Comparison of ENCODE assay signal across 11 mouse cellular contexts in the genomic region with DNA sequence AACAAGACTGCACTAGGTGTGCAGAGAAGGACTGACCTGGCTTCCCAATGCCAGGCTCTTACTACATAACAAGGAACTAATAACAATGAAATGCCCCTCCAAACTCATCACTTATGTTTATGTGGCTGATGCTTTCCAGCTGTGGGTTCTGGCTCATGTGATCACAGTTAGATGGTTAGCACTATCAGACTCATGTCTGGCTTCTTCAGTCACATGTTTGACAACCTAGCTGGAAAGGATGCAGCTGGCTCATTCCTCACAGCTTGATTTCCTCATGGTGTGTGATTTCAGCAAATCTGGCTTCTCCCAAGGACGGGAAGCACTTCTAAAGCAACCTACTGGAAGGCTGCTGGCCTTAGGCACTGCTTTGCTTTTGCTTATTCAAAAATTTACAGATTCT. TPM values are rescaled to one million over a fixed set of nuclear protein-coding genes. Genes with fewer than 3 reads are reported as not detected.
DNase-seq lines count a peak whose midpoint lies in the region; ATAC-seq lines count a peak whose summit lies in the region.
"Had no signal": no experiment of that assay in that cellular context is flagged by ENCODE, and none has a peak within 500 bp of the region (broad histone marks: within the 10 kb centered on the region; RNA-seq: fewer than 3 reads in every experiment).

No protein-coding gene starts in this region.

- no peak overlapping the region for H3K4me2 ChIP-seq in intestine, embryonic 16.5 days (ENCODE audit: low read depth, low read length)

- H3K9me3 ChIP-seq in heart, embryonic 10.5 days, result no peaks in the 10 kb centered on the region
- H3K9me3 ChIP-seq in embryonic facial prominence, embryonic 10.5 days, result no peaks in the 10 kb centered on the region
- H3K9me3 ChIP-seq in intestine, embryonic 16.5 days (ENCODE audit: control insufficient read depth, low read length), result no peaks in the 10 kb centered on the region

- no peaks in the 10 kb centered on the region for H3K4me1 ChIP-seq in heart, embryonic 10.5 days
- H3K4me1 ChIP-seq in embryonic facial prominence, embryonic 10.5 days, result no peaks in the 10 kb centered on the region
- H3K4me1 ChIP-seq in intestine, embryonic 16.5 days (ENCODE audit: control insufficient read depth, insufficient read depth, low read length), result peaks cover 2% of the 10 kb centered on the region; the same call in 1 of the 2 replicates

- no peaks in the 10 kb centered on the region for H3K36me3 ChIP-seq in heart, embryonic 10.5 days
- no peaks in the 10 kb centered on the region for H3K36me3 ChIP-seq in embryonic facial prominence, embryonic 10.5 days (replicated peaks)
- no peaks in the 10 kb centered on the region for H3K36me3 ChIP-seq in intestine, embryonic 16.5 days (ENCODE audit: control insufficient read depth, insufficient read depth, low read length)

- DNase-seq in heart, adult 11 months, result peak; percentile 97
- no peak for DNase-seq in heart, embryonic 10.5 days (ENCODE audit: low spot score)
- DNase-seq in embryonic facial prominence, embryonic 10.5 days (ENCODE audit: low spot score), result peak; percentile 12
- peak; percentile 82 for DNase-seq in lung, postnatal 10 days
- no peak for DNase-seq in cerebellum, postnatal 4 days (ENCODE audit: low spot score in 2 of 2)

- H3K9ac ChIP-seq in intestine, embryonic 16.5 days (ENCODE audit: low read depth, low read length), result no peak overlapping the region

- H3K4me3 ChIP-seq in heart, embryonic 10.5 days, result no peak overlapping the region
- H3K4me3 ChIP-seq in embryonic facial prominence, embryonic 10.5 days, result no peak overlapping the region
- H3K4me3 ChIP-seq in intestine, embryonic 16.5 days (ENCODE audit: low read length), result no peak overlapping the region

- ATAC-seq in intestine, embryonic 16.5 days, result peak; percentile 83
- ATAC-seq in megakaryocyte, adult 5-6 weeks (ENCODE audit: poor library complexity, severe bottlenecking), result no peak
- no peak for ATAC-seq in megakaryocyte-erythroid progenitor cell, adult 5-6 weeks (replicated peaks; ENCODE audit: low FRiP score, low TSS enrichment, poor library complexity, severe bottlenecking)
- ATAC-seq: midbrain, embryonic 16.5 days had no signal

- no peak overlapping the region for H3K27ac ChIP-seq in heart, embryonic 10.5 days
- H3K27ac ChIP-seq in embryonic facial prominence, embryonic 10.5 days (replicated peaks), result no peak overlapping the region
- H3K27ac ChIP-seq in intestine, embryonic 16.5 days (ENCODE audit: low read length), result peak overlapping the region; percentile 28

- WGBS in heart, embryonic 10.5 days, result 43% methylated on average over 1 of the region's 1 CpGs
- 48% methylated on average over 1 of the region's 1 CpGs for WGBS in embryonic facial prominence, embryonic 10.5 days
- WGBS in intestine, embryonic 16.5 days, result 41% methylated on average over 1 of the region's 1 CpGs

- H3K27me3 ChIP-seq in heart, embryonic 10.5 days (ENCODE audit: insufficient read depth, poor library complexity, severe bottlenecking), result no peaks in the 10 kb centered on the region
- H3K27me3 ChIP-seq in embryonic facial prominence, embryonic 10.5 days (replicated peaks; ENCODE audit: low read depth, poor library complexity, severe bottlenecking), result no peaks in the 10 kb centered on the region
- no peaks in the 10 kb centered on the region for H3K27me3 ChIP-seq in intestine, embryonic 16.5 days (replicated peaks; ENCODE audit: control insufficient read depth, insufficient read depth, low read length)

RNA-seq across cellular contexts. Expression of a gene that starts 12.8 kb away (rescaled TPM):
- 0.09 TPM in 1 of 2 replicates, not detected in the other for polyA plus RNA-seq in heart, embryonic 10.5 days (2016; fragmentation: Nextera tagmentation; extraction: Ambion mirVana)
- polyA plus RNA-seq in embryonic facial prominence, embryonic 10.5 days (2016; fragmentation: Nextera tagmentation; extraction: Ambion mirVana), result not detected in 2 replicates
- 0.44 and 0.95 TPM in 2 replicates for polyA plus RNA-seq in intestine, embryonic 16.5 days (2015; fragmentation: Nextera tagmentation; extraction: Ambion mirVana)
- 404 and 435 TPM in 2 replicates for total RNA-seq in megakaryocyte, adult 5-6 weeks (2015)
- total RNA-seq in megakaryocyte, adult 5-6 weeks (2017), result 512 and 543 TPM in 2 replicates
- 0.35 TPM in 1 of 2 replicates, not detected in the other for total RNA-seq in megakaryocyte-erythroid progenitor cell, adult 5-6 weeks (2014; fragmentation: Nextera tagmentation)
- total RNA-seq in megakaryocyte-erythroid progenitor cell, adult 5-6 weeks (2017), result 3.4 TPM in 1 of 2 replicates, not detected in the other
- polyA plus RNA-seq: forebrain, embryonic 11.5 days had no signal

RNA-seq across cellular contexts. Expression of a gene that starts 25.7 kb away (rescaled TPM):
- polyA plus RNA-seq in heart, embryonic 10.5 days (2016; fragmentation: Nextera tagmentation; extraction: Ambion mirVana), result not detected in 2 replicates
- not detected in 2 replicates for polyA plus RNA-seq in embryonic facial prominence, embryonic 10.5 days (2016; fragmentation: Nextera tagmentation; extraction: Ambion mirVana)
- not detected in 2 replicates for polyA plus RNA-seq in intestine, embryonic 16.5 days (2015; fragmentation: Nextera tagmentation; extraction: Ambion mirVana)
- total RNA-seq in megakaryocyte, adult 5-6 weeks (2015), result 0.13 and 0.21 TPM in 2 replicates
- total RNA-seq in megakaryocyte, adult 5-6 weeks (2017), result 0.45 and 0.66 TPM in 2 replicates
- 0.20 TPM in 1 of 2 replicates, not detected in the other for total RNA-seq in megakaryocyte-erythroid progenitor cell, adult 5-6 weeks (2014; fragmentation: Nextera tagmentation)
- total RNA-seq in megakaryocyte-erythroid progenitor cell, adult 5-6 weeks (2017), result 0.80 and 0.95 TPM in 2 replicates
- polyA plus RNA-seq: forebrain, embryonic 11.5 days; midbrain, embryonic 16.5 days had no signal

RNA-seq across cellular contexts. Expression of a gene that starts 43.3 kb away (rescaled TPM):
- not detected in 2 replicates for polyA plus RNA-seq in heart, embryonic 10.5 days (2016; fragmentation: Nextera tagmentation; extraction: Ambion mirVana)
- not detected in 2 replicates for polyA plus RNA-seq in embryonic facial prominence, embryonic 10.5 days (2016; fragmentation: Nextera tagmentation; extraction: Ambion mirVana)
- 0.37 and 0.66 TPM in 2 replicates for polyA plus RNA-seq in intestine, embryonic 16.5 days (2015; fragmentation: Nextera tagmentation; extraction: Ambion mirVana)
- not detected in 2 replicates for total RNA-seq in megakaryocyte, adult 5-6 weeks (2015)
- total RNA-seq in megakaryocyte, adult 5-6 weeks (2017), result not detected in 2 replicates
- total RNA-seq in megakaryocyte-erythroid progenitor cell, adult 5-6 weeks (2014; fragmentation: Nextera tagmentation), result not detected in 2 replicates
- total RNA-seq in megakaryocyte-erythroid progenitor cell, adult 5-6 weeks (2017), result not detected in 2 replicates
- polyA plus RNA-seq: forebrain, embryonic 11.5 days; midbrain, embryonic 16.5 days; spleen, adult 2 months had no signal

Comparison
In these comparisons a context has a peak if more than half of its experiments do, and no peak if none do; other contexts are left out.
1. DNase-seq: peak in heart, adult 11 months (single experiment), embryonic facial prominence, embryonic 10.5 days (single experiment) and lung, postnatal 10 days (single experiment); none in heart, embryonic 10.5 days (single experiment) and cerebellum, postnatal 4 days (0 of 2).